Mouse (Mus musculus) small intestine, adult 2 months (tissue): ENCODE results near the gene Fbxo44. TPM values are rescaled to one million over a fixed set of nuclear protein-coding genes. Genes with fewer than 3 reads are reported as not detected.

Source experiments
- H3K27ac ChIP-seq: fragments of 200-500 bp; 2 replicates; pipeline ENCODE4 v1.5.1; 2012; ENCODE audit warnings: low read depth, low read length, control low read depth, inconsistent platforms; ENCODE audit not compliant: insufficient read depth
- H3K27me3 ChIP-seq: fragments of 200-500 bp; 2 replicates; pipeline ENCODE4 v1.6.1; 2012; ENCODE audit warnings: mild to moderate bottlenecking, moderate library complexity, low read length, inconsistent platforms; ENCODE audit not compliant: control insufficient read depth, insufficient read depth
- H3K36me3 ChIP-seq: fragments of 200-500 bp; 2 replicates; pipeline ENCODE4 v1.6.1; 2012; ENCODE audit warnings: mild to moderate bottlenecking, low read length, control low read depth, inconsistent platforms; ENCODE audit not compliant: control insufficient read depth, insufficient read depth
- H3K4me1 ChIP-seq: fragments of 200-500 bp; 2 replicates; pipeline ENCODE4 v1.6.1; 2012; ENCODE audit warnings: low read length, inconsistent platforms, mixed read lengths; ENCODE audit not compliant: control insufficient read depth, insufficient read depth, insufficient read length
- H3K4me3 ChIP-seq: fragments of 200-500 bp; 2 replicates; pipeline ENCODE4 v1.5.1; 2012; ENCODE audit warnings: low read depth, mild to moderate bottlenecking, control low read depth, inconsistent platforms, low read length, moderate library complexity
- CTCF ChIP-seq: fragments of 200-500 bp; IDR thresholded peaks from 2 replicates; pipeline ENCODE4 v1.5.1; 2012; ENCODE audit warnings: low read depth, mild to moderate bottlenecking, control low read depth, inconsistent platforms, low read length, moderate library complexity, mixed read lengths; ENCODE audit not compliant: insufficient replicate concordance, insufficient read length; ENCODE audit errors: extremely low read depth
- POLR2A ChIP-seq: fragments of 200-500 bp; IDR thresholded peaks from 2 replicates; pipeline ENCODE4 v1.6.1; 2012; ENCODE audit warnings: low read depth, mild to moderate bottlenecking, control low read depth, inconsistent platforms, low read length, moderate library complexity
- WGBS: fragments of 180-500 bp; shearing (Covaris S2); methylation state at CpG from one replicate; pipeline ENCODE4 v1.1.7; 2018; 5-methylcytosine and 5-hydroxymethylcytosine counted together
- polyA plus RNA-seq: library from polyadenylated mRNA; depleted of rRNA; stranded (reverse); fragments of >200 nt; gene quantifications from 2 replicates; pipeline ENCODE4 v1.2.3, GENCODE M21; 2012

The Fbxo44 gene
- polyA plus RNA-seq, 1 experiment: 17.7 TPM

DNA sequence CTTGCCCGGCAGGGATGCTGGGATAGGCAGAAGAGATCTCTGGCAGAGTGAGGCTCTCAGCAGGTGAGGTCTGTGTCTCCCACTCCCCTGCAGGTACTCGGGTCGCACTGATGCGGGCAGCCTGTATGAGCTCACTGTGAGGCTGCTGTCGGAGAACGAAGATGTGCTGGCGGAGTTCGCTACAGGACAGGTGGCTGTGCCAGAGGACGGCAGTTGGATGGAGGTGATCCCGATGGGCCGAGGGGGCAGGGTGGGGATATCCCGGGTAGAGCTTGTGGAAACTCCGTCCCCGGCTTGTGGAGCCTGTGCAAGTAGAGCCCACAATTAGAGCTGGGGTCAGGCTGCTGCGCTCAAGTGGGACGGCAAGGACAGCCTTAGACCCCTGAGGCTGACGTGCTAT, 5.3 kb upstream of the Fbxo44 start:
- Histone ChIP-seq H3K36me3 (no peaks in the 10 kb centered on the region), H3K4me3 (no peak overlapping the region), H3K27me3 (peaks cover 38% of the 10 kb centered on the region), H3K27ac (no peak overlapping the region), H3K4me1 (peaks cover 11% of the 10 kb centered on the region; the same call in 1 of the 2 replicates)
- 7% methylated on average over 17 of the region's 17 CpGs for WGBS
- no peak for TF ChIP-seq CTCF
- no peak for TF ChIP-seq POLR2A

DNA sequence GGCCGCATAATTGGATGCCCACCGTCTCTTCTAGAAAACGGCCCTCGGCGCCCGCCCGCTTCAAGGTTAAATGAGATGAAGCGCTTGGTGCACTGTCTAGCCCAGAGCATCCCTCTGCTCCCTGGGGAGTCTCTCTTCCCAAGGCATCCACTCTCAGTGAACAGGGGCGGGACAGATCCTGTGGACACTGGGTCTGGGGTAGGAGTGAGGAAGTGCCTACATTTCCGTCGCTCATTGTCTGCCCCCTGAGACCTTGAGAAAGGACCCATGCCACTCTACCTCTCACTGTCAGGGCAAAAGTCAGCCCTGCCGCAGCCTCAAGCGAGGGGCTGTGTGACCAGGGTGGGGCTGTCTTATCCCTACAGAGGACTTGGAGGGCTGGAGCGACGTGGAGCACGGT, 4.2 kb upstream of the Fbxo44 start:
- Histone ChIP-seq H3K27ac (no peak overlapping the region), H3K4me1 (peaks cover 11% of the 10 kb centered on the region; the same call in 1 of the 2 replicates), H3K36me3 (no peaks in the 10 kb centered on the region), H3K27me3 (peaks cover 44% of the 10 kb centered on the region), H3K4me3 (peak overlapping the region; percentile 34)
- WGBS: 4% methylated on average over 16 of the region's 16 CpGs
- TF ChIP-seq POLR2A: no peak
- no peak for TF ChIP-seq CTCF

- H3K4me1 ChIP-seq: peaks cover 11% of the 10 kb centered on the region; the same call in 1 of the 2 replicates
- H3K4me3 ChIP-seq: peak overlapping the region; percentile 34
- no peak overlapping the region for H3K27ac ChIP-seq
- WGBS: under 1% methylated on average over 29 of the region's 29 CpGs
- H3K36me3 ChIP-seq: no peaks in the 10 kb centered on the region
- H3K27me3 ChIP-seq: peaks cover 44% of the 10 kb centered on the region
- TF ChIP-seq CTCF: peak; percentile 47
- TF ChIP-seq POLR2A: no peak
Observed at GRCm38 (mm10) chr4:148164002-148164439, 3.7 kb upstream of the Fbxo44 start.

- Histone ChIP-seq H3K4me1 (peaks cover 15% of the 10 kb centered on the region; the same call in 1 of the 2 replicates), H3K27ac (no peak overlapping the region), H3K36me3 (no peaks in the 10 kb centered on the region; the same call in 1 of the 2 replicates), H3K27me3 (peaks cover 29% of the 10 kb centered on the region), H3K4me3 (peak overlapping the region; percentile 74)
- WGBS: under 1% methylated on average over 55 of the region's 55 CpGs
- TF ChIP-seq POLR2A (no peak; the same call in 1 of the 2 replicates), CTCF (no peak)
Observed at GRCm38 (mm10) chr4:148159544-148160435, 492 bp downstream of the Fbxo44 start.

GRCm38 (mm10) chr4:148158436-148159348, 1.6 kb downstream of the Fbxo44 start:
- no peaks in the 10 kb centered on the region; the same call in 1 of the 2 replicates for H3K36me3 ChIP-seq
- H3K27ac ChIP-seq: no peak overlapping the region
- TF ChIP-seq POLR2A (no peak), CTCF (no peak)
- WGBS: 63% methylated on average over 27 of the region's 27 CpGs
- peak overlapping the region; percentile 45 for H3K4me3 ChIP-seq
- H3K27me3 ChIP-seq: peaks cover 18% of the 10 kb centered on the region
- H3K4me1 ChIP-seq: peaks cover 6% of the 10 kb centered on the region; the same call in 1 of the 2 replicates

DNA sequence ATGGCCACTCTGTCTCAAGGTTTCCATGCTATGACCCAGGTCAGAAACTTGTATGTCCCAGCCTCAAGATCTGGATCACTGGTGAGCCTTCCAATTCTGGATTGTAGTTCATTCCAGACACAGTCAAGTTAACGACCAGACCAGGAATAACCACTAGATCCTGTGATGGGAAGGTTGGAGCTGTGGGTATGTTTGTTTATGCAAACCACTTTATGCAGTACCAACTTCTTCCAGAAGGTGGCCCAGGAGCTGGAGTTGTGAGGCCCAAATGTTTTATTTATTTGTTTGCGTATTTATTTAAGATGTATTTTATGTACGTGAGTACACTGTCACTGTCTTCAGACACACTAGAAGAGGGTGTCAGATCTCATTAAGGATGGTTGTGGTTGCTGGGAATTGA, 5.3 kb downstream of the Fbxo44 start:
- Histone ChIP-seq H3K27me3 (no peaks in the 10 kb centered on the region; the same call in 1 of the 2 replicates), H3K27ac (no peak overlapping the region), H3K4me1 (peaks cover 8% of the 10 kb centered on the region), H3K36me3 (no peaks in the 10 kb centered on the region; the same call in 1 of the 2 replicates), H3K4me3 (no peak overlapping the region)
- WGBS: 57% methylated on average over 3 of the region's 3 CpGs
- TF ChIP-seq POLR2A (no peak), CTCF (no peak)
